Mouse (Mus musculus) intestine, embryonic 15.5 days (tissue): Measurements from ENCODE around the gene Elovl6. TPM values are rescaled to one million over a fixed set of nuclear protein-coding genes. Genes with fewer than 3 reads are reported as not detected.

Experiments
- ATAC-seq: fragments of 200-750 bp; cut with Nextera tagmentation; 2 replicates; pipeline ENCODE4 v1.8.0; 2017; ENCODE audit warnings: moderate TSS enrichment, moderate library complexity
- H3K27ac ChIP-seq: fragments of 300-500 bp; sonication (generic); 2 replicates; pipeline ENCODE4 v1.5.1; 2015; ENCODE audit warnings: mild to moderate bottlenecking, inconsistent platforms
- H3K27me3 ChIP-seq: fragments of 300-500 bp; sonication (generic); replicated peaks from 2 replicates; pipeline ENCODE4 v1.6.1; 2015; ENCODE audit warnings: inconsistent platforms
- H3K36me3 ChIP-seq: fragments of 300-500 bp; sonication (generic); 2 replicates; pipeline ENCODE4 v1.6.1; 2015; ENCODE audit warnings: inconsistent platforms
- H3K4me1 ChIP-seq: fragments of 300-500 bp; sonication (generic); replicated peaks from 2 replicates; pipeline ENCODE4 v1.6.1; 2015; ENCODE audit warnings: inconsistent platforms
- H3K4me2 ChIP-seq: fragments of 300-500 bp; sonication (generic); replicated peaks from 2 replicates; pipeline ENCODE4 v1.6.1; 2015; ENCODE audit warnings: mild to moderate bottlenecking, inconsistent platforms
- H3K4me3 ChIP-seq: fragments of 300-500 bp; sonication (generic); replicated peaks from 2 replicates; pipeline ENCODE4 v1.5.1; 2015; ENCODE audit warnings: inconsistent platforms
- H3K9ac ChIP-seq: fragments of 300-500 bp; sonication (generic); 2 replicates; pipeline ENCODE4 v1.6.1; 2015; ENCODE audit warnings: inconsistent platforms
- H3K9me3 ChIP-seq: fragments of 300-500 bp; sonication (generic); 2 replicates; pipeline ENCODE4 v1.6.1; 2016; ENCODE audit warnings: inconsistent platforms
- WGBS: fragments of 180-500 bp; shearing (Covaris S2); methylation state at CpG from one replicate; pipeline ENCODE4 v1.1.7; 2015; 5-methylcytosine and 5-hydroxymethylcytosine counted together
- polyA plus RNA-seq: library from polyadenylated mRNA; unstranded; fragments of >200 nt; fragmentation: Nextera tagmentation; extraction: Ambion mirVana; gene quantifications from 2 replicates; pipeline ENCODE4 v1.2.1, GENCODE M21; 2015

Elovl6 gene
- polyA plus RNA-seq, 1 experiment from 2014 or later = 46.4 TPM

DNA sequence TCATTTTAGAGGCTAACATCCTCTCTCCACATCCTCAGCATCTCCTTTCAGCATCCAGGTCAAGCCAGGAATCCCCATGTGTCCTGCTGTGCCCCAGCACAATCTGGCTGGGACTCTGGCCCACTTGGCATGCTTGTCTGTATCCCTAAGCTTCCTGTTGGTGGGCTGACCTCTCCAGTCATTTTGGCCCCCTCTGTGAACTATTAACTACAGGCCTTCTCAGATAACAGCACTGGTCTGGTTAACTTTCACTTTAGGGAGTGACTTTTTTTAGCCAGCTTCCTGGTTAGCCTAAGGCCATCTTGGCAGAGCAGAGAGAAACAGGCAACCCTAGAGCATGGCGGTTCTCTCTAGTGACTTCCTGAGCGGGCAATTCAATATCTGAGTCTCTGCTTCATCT lies 82.1 kb downstream of the Elovl6 start:
- no peak overlapping the region for H3K9ac ChIP-seq
- ATAC-seq = peak; percentile 60
- no peaks in the 10 kb centered on the region for H3K27me3 ChIP-seq
- H3K9me3 ChIP-seq = no peaks in the 10 kb centered on the region
- no peak overlapping the region for H3K4me3 ChIP-seq
- no peaks in the 10 kb centered on the region for H3K4me1 ChIP-seq
- H3K27ac ChIP-seq = no peak overlapping the region
- H3K4me2 ChIP-seq = no peak overlapping the region
- WGBS = 84% methylated on average over 2 of the region's 2 CpGs
- no peaks in the 10 kb centered on the region; the same call in 1 of the 2 replicates for H3K36me3 ChIP-seq

DNA sequence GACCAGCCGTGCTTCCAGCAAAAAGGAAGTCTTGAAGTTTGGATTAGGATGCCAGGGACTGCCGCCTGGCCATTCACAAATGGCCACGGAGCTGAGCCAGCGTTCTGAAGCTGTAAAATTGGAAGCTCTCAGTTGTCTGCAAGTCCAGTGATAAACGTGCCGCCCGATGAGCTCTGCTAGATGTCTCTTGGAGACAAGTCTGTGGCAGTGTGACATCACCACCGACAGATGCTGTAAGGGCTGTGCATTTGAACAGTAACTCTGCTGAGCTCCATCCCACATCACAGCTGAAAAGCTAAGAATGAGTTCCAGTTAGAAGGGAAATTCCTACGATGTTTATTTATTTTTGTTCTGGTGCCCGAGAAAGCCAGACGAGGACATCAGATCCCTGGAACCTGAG lies 85.3 kb downstream of the Elovl6 start:
- Histone ChIP-seq H3K4me1 (no peaks in the 10 kb centered on the region), H3K4me3 (no peak overlapping the region), H3K9me3 (no peaks in the 10 kb centered on the region), H3K36me3 (no peaks in the 10 kb centered on the region), H3K9ac (no peak overlapping the region), H3K27me3 (no peaks in the 10 kb centered on the region), H3K27ac (no peak overlapping the region), H3K4me2 (no peak overlapping the region)
- WGBS = 69% methylated on average over 11 of the region's 11 CpGs
- no peak for ATAC-seq

DNA sequence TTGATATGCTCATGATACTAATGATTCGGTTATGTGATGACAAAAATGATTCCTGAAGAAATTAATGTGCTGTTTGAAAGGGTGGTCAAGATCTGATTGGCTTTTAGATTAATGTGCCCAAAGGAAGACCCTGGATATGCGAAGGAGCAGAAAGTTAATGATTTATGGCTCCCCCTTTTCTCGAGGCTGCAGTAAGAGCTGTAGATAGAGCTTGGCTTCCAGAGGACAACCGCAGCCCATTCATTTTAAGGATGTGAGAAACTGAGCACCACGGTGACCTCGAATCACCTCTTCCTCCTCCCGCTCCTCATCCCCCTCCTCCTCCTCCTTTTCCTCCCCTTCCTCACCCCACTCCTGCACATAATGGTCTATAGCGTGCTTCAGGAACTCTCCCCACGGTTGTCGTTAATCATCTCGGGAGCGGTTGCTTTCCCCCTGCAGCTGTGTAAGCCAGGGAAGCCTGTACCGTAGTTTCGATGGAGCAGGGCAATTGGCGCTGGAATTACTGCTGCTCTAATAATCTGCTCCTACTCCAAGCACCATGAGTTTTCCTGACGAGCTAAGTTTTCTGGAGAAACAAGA lies 87.1 kb downstream of the Elovl6 start:
- Histone ChIP-seq H3K4me3 (no peak overlapping the region), H3K9ac (no peak overlapping the region), H3K4me2 (no peak overlapping the region), H3K4me1 (no peaks in the 10 kb centered on the region), H3K27ac (no peak overlapping the region), H3K9me3 (no peaks in the 10 kb centered on the region), H3K36me3 (no peaks in the 10 kb centered on the region), H3K27me3 (no peaks in the 10 kb centered on the region)
- 36% methylated on average over 16 of the region's 16 CpGs for WGBS
- ATAC-seq = no peak

DNA sequence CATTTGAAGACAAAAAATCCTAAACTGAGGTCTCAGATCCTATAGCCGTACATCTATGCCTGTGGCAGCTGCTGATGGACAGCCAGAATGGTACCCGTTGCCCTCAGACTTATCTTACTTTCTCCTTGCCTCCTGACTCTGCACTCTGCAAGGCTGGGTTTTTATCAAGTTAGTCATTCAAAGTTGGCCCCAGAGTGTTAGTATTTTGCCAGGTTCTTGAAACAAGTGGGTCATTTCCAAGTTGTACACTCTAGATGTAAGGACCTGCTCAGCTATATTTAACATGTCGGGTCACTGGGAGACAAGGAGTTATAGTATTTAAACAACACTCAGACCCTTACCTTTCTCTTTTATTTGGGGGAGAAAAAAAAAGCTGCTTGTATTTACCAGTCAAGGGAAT lies 88.6 kb downstream of the Elovl6 start:
- no peak for ATAC-seq
- no peak overlapping the region for H3K4me3 ChIP-seq
- no peaks in the 10 kb centered on the region for H3K36me3 ChIP-seq
- H3K27ac ChIP-seq = no peak overlapping the region
- H3K27me3 ChIP-seq = no peaks in the 10 kb centered on the region
- H3K9me3 ChIP-seq = no peaks in the 10 kb centered on the region
- no peak overlapping the region for H3K4me2 ChIP-seq
- no peak overlapping the region for H3K9ac ChIP-seq
- 90% methylated on average over 3 of the region's 3 CpGs for WGBS
- H3K4me1 ChIP-seq = no peaks in the 10 kb centered on the region

DNA sequence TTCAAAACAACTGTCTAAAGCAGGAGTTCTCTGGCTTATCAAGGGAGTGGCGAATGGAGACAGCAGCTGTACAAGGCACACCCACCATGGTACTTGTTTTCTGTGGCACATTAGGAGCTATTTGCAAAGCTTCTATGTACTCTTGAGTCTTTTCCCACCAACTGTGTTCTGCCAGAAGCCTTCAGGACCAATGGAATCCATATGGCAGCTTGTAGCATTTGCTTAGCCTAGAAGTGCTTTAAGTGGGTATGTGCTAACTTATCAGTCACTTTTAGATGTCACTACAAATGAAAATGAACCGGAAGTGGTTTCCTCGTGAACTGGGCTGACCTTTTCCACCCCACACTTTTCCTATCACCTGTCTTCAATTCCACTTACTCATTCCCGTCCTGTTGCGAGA lies 89.1 kb downstream of the Elovl6 start:
- no peaks in the 10 kb centered on the region for H3K9me3 ChIP-seq
- H3K27me3 ChIP-seq = no peaks in the 10 kb centered on the region
- no peak overlapping the region for H3K27ac ChIP-seq
- 60% methylated on average over 5 of the region's 5 CpGs for WGBS
- no peak overlapping the region for H3K4me3 ChIP-seq
- H3K9ac ChIP-seq = no peak overlapping the region
- no peaks in the 10 kb centered on the region for H3K4me1 ChIP-seq
- H3K36me3 ChIP-seq = no peaks in the 10 kb centered on the region
- no peak overlapping the region for H3K4me2 ChIP-seq
- no peak for ATAC-seq

DNA sequence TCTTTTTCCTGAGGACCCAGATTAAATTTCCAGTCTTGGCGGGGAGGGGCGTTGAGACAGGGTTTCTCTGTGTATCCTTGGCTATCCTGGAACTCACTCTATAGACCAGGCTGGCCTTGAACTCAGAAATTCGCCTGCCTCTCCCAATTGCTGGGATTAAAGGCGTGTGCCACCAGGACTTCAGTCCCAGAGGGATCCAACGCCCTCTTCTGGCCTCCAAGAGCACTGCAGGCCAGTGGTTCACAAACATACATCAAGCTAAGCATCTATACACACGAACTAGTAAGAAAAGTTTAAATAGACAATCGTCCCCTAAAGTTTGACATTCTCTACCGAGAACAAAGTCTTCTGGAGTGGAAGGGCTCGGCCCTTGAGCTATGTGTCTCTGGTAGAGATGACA lies 90.0 kb downstream of the Elovl6 start:
- Histone ChIP-seq H3K9me3 (no peaks in the 10 kb centered on the region), H3K27ac (no peak overlapping the region), H3K9ac (no peak overlapping the region), H3K36me3 (no peaks in the 10 kb centered on the region), H3K4me3 (no peak overlapping the region), H3K4me1 (0 out of 2 replicates have a peak, but pooled peaks cover 2% of the 10 kb centered on the region), H3K4me2 (no peak overlapping the region), H3K27me3 (no peaks in the 10 kb centered on the region)
- no peak for ATAC-seq
- 73% methylated on average over 9 of the region's 9 CpGs for WGBS

DNA sequence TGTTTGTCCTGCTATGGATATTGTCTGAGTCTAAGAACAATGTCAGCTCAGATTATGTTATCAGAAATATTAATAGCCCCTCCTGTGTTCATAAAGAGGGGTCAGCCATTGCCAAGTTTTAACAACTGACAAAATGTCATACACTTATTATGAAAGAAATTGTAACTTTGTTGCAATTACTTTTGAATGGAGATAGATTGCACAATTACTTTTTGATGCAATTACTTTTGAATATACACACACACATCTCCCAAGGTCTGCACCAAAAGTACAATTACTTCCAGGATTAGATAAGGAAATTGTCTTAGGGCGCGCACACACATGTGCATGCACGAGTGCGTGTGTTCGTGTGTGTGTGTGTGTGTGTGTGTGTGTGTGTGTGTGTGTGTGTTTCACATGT lies 90.5 kb downstream of the Elovl6 start:
- Histone ChIP-seq H3K27me3 (no peaks in the 10 kb centered on the region), H3K27ac (no peak overlapping the region), H3K4me2 (no peak overlapping the region), H3K4me1 (0 out of 2 replicates have a peak, but pooled peaks cover 2% of the 10 kb centered on the region), H3K36me3 (no peaks in the 10 kb centered on the region), H3K4me3 (no peak overlapping the region), H3K9ac (no peak overlapping the region), H3K9me3 (no peaks in the 10 kb centered on the region)
- no peak for ATAC-seq
- WGBS = 89% methylated on average over 5 of the region's 5 CpGs

DNA sequence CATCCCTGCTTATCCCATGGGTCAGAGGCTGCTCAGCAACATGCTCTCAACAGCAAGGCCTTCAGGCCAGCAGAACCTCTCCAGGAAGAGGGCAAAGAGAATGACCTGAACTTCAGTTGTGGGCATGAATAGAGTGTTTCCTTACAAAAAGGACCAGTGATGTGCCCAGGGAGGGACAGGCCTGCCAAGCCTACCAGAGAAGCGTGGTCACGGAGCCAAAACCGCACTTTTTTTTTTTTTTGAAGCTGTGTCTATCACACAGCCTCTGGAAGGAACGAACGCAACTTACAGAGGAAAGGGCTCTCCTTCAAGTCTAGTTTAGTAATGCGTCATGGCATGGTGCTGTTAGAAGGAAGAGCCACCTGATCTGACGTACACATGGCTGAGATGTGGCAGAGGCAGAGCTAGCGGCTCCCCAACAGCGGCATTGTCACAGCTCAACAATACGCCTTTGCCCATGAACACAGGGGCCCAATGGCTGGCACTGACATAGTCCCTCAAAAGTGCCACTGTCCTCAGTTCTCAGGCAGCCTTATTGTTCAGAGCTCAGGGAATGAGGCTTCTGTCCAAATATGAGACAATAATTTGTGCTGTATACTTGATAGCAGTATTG lies 92.1 kb downstream of the Elovl6 start:
- ATAC-seq = no peak
- WGBS = 96% methylated on average over 10 of the region's 10 CpGs
- H3K9me3 ChIP-seq = no peaks in the 10 kb centered on the region

DNA sequence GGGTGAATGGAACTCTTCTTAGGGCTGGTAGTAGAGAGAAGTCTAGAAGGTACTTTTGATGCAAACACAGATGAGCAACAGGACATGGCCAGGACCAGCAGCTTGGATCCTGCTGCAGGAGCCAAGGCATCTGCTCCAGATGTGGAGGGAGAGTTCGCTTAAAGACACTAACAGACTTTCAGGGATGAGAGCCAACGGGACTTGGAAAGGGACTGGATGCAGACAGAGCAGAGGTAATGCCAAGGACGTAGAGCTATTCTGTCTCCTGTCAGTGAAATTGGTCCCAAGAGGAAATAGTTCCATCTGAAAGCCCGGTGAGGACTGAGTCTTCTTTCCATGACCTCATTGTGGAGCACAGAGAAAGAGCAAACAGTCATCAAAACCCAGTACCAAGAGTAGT lies 95.1 kb downstream of the Elovl6 start:
- Histone ChIP-seq H3K27me3 (no peaks in the 10 kb centered on the region), H3K4me3 (no peak overlapping the region), H3K4me1 (0 out of 2 replicates have a peak, but pooled peaks cover 2% of the 10 kb centered on the region), H3K4me2 (no peak overlapping the region), H3K36me3 (no peaks in the 10 kb centered on the region), H3K9ac (no peak overlapping the region), H3K9me3 (no peaks in the 10 kb centered on the region), H3K27ac (no peak overlapping the region)
- no peak for ATAC-seq
- 69% methylated on average over 4 of the region's 4 CpGs for WGBS

More for the DNA sequence above, 92.1 kb downstream of the Elovl6 start:
- Histone ChIP-seq H3K36me3 (no peaks in the 10 kb centered on the region), H3K4me2 (no peak overlapping the region), H3K27me3 (no peaks in the 10 kb centered on the region), H3K4me1 (0 out of 2 replicates have a peak, but pooled peaks cover 2% of the 10 kb centered on the region), H3K4me3 (no peak overlapping the region), H3K9ac (no peak overlapping the region), H3K27ac (no peak overlapping the region)

DNA sequence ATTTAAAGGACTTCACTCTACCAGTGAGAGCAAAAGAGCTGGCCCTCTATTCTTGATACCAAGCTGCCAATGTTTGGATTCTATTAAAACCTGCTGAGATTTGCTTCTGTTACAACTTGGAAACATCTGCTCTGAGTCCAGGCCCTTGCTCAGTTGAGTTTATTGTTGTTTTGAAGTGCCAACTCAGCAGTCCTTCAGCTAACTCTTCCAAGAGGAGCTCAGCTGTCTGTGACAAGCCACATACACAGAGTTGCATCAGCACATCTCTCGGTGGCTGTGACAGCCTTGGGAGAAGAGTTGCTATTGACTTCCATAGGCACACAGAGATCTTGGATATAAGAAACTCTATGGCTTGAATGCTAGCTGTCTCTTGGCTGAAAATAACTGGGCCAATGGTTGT lies 98.9 kb downstream of the Elovl6 start:
- H3K9me3 ChIP-seq = no peaks in the 10 kb centered on the region
- WGBS = 64% methylated on average over 1 of the region's 1 CpGs

DNA sequence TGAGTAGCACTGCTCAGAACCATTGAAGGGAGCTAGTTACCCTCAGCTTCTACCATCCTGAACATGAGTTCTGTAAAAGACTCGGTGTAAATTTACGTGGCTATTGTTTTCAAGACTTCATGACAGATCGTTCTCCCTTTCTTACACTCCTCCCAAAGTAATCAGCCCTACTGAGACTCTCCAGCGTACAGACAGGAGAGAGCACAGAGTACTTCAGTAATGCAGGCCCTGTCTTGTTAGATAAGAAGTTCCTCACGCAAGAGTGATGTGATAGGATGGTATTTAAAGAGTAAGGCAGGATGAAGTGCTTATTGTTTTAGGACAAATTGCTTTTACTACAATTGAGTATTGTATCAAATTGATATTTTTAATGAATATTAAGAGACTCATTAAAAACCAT lies 99.7 kb downstream of the Elovl6 start:
- no peak for ATAC-seq
- H3K9me3 ChIP-seq = no peaks in the 10 kb centered on the region
- H3K36me3 ChIP-seq = no peaks in the 10 kb centered on the region
- 95% methylated on average over 5 of the region's 5 CpGs for WGBS
- H3K4me2 ChIP-seq = no peak overlapping the region
- no peaks in the 10 kb centered on the region for H3K4me1 ChIP-seq
- no peak overlapping the region for H3K4me3 ChIP-seq
- no peak overlapping the region for H3K9ac ChIP-seq
- H3K27me3 ChIP-seq = no peaks in the 10 kb centered on the region
- no peak overlapping the region for H3K27ac ChIP-seq

More for the DNA sequence above, 98.9 kb downstream of the Elovl6 start:
- H3K4me1 ChIP-seq = 0 out of 2 replicates have a peak, but pooled peaks cover 2% of the 10 kb centered on the region
- H3K4me2 ChIP-seq = no peak overlapping the region
- ATAC-seq = no peak
- H3K4me3 ChIP-seq = no peak overlapping the region
- no peak overlapping the region for H3K9ac ChIP-seq
- no peaks in the 10 kb centered on the region for H3K36me3 ChIP-seq
- no peaks in the 10 kb centered on the region for H3K27me3 ChIP-seq
- H3K27ac ChIP-seq = no peak overlapping the region

DNA sequence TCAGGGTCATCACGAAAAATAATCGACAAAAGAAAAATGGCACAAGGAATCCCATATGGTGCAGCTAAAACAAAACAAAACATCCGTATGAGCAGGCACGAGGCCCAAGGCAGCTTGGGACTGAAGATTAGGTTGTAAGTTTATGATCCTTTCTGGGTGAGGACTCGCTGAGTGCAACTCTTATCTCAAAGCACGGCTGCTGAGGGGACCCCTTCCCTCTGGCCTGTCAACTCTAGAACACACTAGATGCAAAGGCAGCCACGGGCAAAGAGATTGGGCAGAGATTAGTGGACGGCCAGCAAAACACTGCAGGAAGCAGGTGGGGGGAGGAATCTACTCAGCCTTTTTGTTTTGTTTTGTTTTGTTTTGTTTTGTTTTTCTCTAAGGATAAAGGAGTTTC lies 101.4 kb downstream of the Elovl6 start:
- no peak overlapping the region for H3K4me2 ChIP-seq
- 36% methylated on average over 8 of the region's 8 CpGs for WGBS

DNA sequence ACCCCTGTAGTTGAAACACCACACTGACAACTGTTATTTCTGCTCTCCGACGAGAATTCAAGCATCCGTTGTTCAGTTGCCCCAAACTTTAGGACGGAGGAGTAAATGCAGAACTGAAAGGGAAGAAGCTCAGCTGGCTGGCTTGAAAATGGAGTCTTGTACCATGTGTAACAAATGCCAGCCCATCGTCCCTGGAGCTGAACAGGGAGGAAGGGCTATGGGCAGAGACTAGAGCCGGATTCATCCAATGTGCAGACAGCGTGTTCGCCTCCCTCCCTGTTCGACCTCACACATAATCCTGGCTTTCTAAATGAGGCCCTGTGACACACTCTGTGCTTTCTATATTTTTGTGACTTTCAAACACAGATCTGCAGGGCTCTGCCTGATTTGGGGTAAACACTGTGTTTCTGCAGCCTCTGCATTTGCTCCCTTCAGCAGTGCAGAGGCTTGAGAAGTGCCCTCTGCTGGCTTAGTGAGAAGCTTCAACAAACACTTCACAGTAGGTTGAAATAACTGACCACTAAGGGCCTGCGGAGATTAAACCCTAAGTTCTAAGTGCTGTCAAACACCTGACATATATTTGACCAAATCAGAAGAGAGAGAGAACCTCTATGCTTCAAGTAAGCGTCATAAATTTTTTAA lies 102.2 kb downstream of the Elovl6 start:
- Histone ChIP-seq H3K9me3 (no peaks in the 10 kb centered on the region), H3K9ac (no peak overlapping the region), H3K4me3 (no peak overlapping the region), H3K27me3 (no peaks in the 10 kb centered on the region), H3K4me1 (no peaks in the 10 kb centered on the region), H3K4me2 (no peak overlapping the region), H3K27ac (no peak overlapping the region), H3K36me3 (no peaks in the 10 kb centered on the region)
- 77% methylated on average over 11 of the region's 11 CpGs for WGBS
- ATAC-seq = peak; percentile 53; the same call in 1 of the 2 replicates

More for the DNA sequence above, 101.4 kb downstream of the Elovl6 start:
- Histone ChIP-seq H3K9me3 (no peaks in the 10 kb centered on the region), H3K27ac (no peak overlapping the region), H3K27me3 (no peaks in the 10 kb centered on the region), H3K36me3 (no peaks in the 10 kb centered on the region), H3K4me3 (no peak overlapping the region), H3K4me1 (no peaks in the 10 kb centered on the region), H3K9ac (no peak overlapping the region)
- ATAC-seq = no peak
